Comparison of ENCODE assay signal across 9 mouse cellular contexts in the genomic region with DNA sequence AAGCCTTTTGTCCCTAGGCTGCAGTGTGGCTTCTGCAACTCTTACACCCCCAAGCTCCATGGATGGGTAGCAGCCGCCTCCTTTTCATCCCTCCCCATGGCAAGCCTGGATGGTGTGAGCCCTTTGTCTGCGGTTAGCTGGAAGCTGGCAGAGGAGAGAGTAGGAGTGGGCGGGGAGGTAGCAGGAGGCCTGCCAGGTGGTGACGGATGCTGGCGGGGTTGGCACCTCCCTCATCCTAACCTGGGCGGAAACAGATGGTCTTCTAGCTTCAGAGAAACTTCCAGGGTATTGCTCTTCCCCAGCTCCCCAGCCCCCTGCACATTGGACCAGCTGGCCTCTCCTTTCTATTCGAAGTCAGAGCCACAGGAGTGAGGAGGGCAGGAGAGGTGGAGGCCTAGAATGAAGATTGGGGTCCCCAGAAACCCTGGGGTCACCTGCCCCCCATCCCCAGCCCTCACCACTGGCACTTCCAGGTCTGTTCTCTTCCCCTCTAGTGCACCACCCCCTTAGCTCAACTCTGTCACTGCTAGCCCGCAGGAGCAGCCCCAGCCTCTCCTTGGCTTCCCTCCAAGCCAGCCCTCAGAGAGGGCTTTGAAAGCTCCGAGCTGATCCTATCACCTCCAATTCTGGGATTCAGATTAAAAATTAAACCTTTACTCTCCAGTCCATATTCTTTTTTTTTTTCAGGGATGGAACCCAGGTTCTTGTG. TPM values are rescaled to one million over a fixed set of nuclear protein-coding genes. Genes with fewer than 3 reads are reported as not detected.
A peak's percentile ranks its signal among the peaks of the same experiment; 100 is the strongest.
DNase-seq lines count a peak whose midpoint lies in the region; ATAC-seq and TF ChIP-seq lines count a peak whose summit lies in the region.
"Had no signal": no experiment of that assay in that cellular context is flagged by ENCODE, and none has a peak within 500 bp of the region (broad histone marks: within the 10 kb centered on the region; RNA-seq: fewer than 3 reads in every experiment).

No protein-coding gene starts in this region.

- intact Hi-C loops in gastrocnemius, adult 2 months (cut with DNase I), result loop anchor here (2.0 kb wide), 1 partner anchor 93 kb away; no protein-coding TSS in a partner anchor

- no peak for TF ChIP-seq CTCF in forebrain, postnatal 0 days (IDR thresholded peaks at IDR 0.05; ENCODE audit: low read depth)
- TF ChIP-seq CTCF in gastrocnemius, adult 2 months (IDR thresholded peaks at IDR 0.05), result no peak

- 33% methylated on average over 9 of the region's 9 CpGs for WGBS in forebrain, postnatal 0 days

- peaks cover 14% of the 10 kb centered on the region; the same call in 1 of the 2 replicates for H3K4me1 ChIP-seq in forebrain, postnatal 0 days (ENCODE audit: insufficient read depth)

- H3K27ac ChIP-seq in forebrain, postnatal 0 days (ENCODE audit: low read depth, low read length), result peak overlapping the region; percentile 40
- no peak overlapping the region for H3K27ac ChIP-seq in gastrocnemius, adult 2 months

- H3K27me3 ChIP-seq in forebrain, postnatal 0 days (ENCODE audit: insufficient read depth, low read length), result no peaks in the 10 kb centered on the region; the same call in 1 of the 2 replicates

- DNase-seq in layer of hippocampus, adult 8-10 months (ENCODE audit: low spot score in 2 of 2), result peak; percentile 18 to 38
- DNase-seq in layer of hippocampus, postnatal 14 days (ENCODE audit: low spot score in 2 of 2), result no peak
- peak; percentile 98 for DNase-seq in cerebellum, adult 11-12 months
- DNase-seq in forebrain, postnatal 0 days, result peak; percentile 48
- DNase-seq in right cerebral cortex, postnatal 36 days (ENCODE audit: low spot score in 2 of 2), result peak; percentile 43 to 55
- DNase-seq in spleen, postnatal 14 days (ENCODE audit: low spot score in 2 of 2), result no peak
- DNase-seq in gastrocnemius, adult 2 months, result no peak
- DNase-seq in heart, adult 11 months, result no peak

- ATAC-seq in forebrain, postnatal 0 days, result peak; percentile 66
- ATAC-seq: lung, postnatal 0 days had no signal

- no peak overlapping the region for H3K4me3 ChIP-seq in forebrain, postnatal 0 days (ENCODE audit: low read depth, low read length)
- no peak overlapping the region for H3K4me3 ChIP-seq in gastrocnemius, adult 2 months

- peaks cover 7% of the 10 kb centered on the region; the same call in 1 of the 2 replicates for H3K36me3 ChIP-seq in forebrain, postnatal 0 days (ENCODE audit: insufficient read depth)

- H3K9me3 ChIP-seq in forebrain, postnatal 0 days (ENCODE audit: low read length), result no peaks in the 10 kb centered on the region

- H3K4me2 ChIP-seq in forebrain, postnatal 0 days (ENCODE audit: low read depth), result no peak overlapping the region

- no peak overlapping the region for H3K9ac ChIP-seq in forebrain, postnatal 0 days

RNA-seq across cellular contexts. Expression of gene Ccm2l, which starts 16.3 kb away (rescaled TPM):
- 1 to 10 TPM; 4.9 to 6.4 (median 5.6) TPM for total RNA-seq in layer of hippocampus, adult 8-10 months (2022)
- 1 to 10 TPM; 5.5 to 7.4 TPM for total RNA-seq in layer of hippocampus, postnatal 14 days (2021)
- total RNA-seq in forebrain, postnatal 0 days (2014; rRNA removed), result 2.1 and 7.4 TPM in 2 replicates
- polyA plus RNA-seq in forebrain, postnatal 0 days (2015; fragmentation: Nextera tagmentation; extraction: Ambion mirVana), result 1.1 TPM in 2 replicates
- total RNA-seq in gastrocnemius, adult 2 months (2021), result 1 to 10 TPM; 4.5 to 6.9 TPM

RNA-seq across cellular contexts. Expression of gene Xkr7, which starts 17.8 kb away (rescaled TPM):
- 1 to 10 TPM; 1.4 to 2.3 (median 2.0) TPM for total RNA-seq in layer of hippocampus, adult 8-10 months (2022)
- total RNA-seq in layer of hippocampus, postnatal 14 days (2021), result 1 to 10 TPM; 3.3 TPM
- 17.2 and 21.9 TPM in 2 replicates for total RNA-seq in forebrain, postnatal 0 days (2014; rRNA removed)
- 0.76 and 0.77 TPM in 2 replicates for polyA plus RNA-seq in forebrain, postnatal 0 days (2015; fragmentation: Nextera tagmentation; extraction: Ambion mirVana)
- not detected for total RNA-seq in gastrocnemius, adult 2 months (2021)
- polyA plus RNA-seq: lung, postnatal 0 days had no signal

RNA-seq across cellular contexts. Expression of gene Pdrg1, which starts 34.2 kb away (rescaled TPM):
- total RNA-seq in layer of hippocampus, adult 8-10 months (2022), result 10 to 100 TPM; 39.5 to 56.6 (median 50.7) TPM
- 10 to 100 TPM; 34.0 to 37.4 TPM for total RNA-seq in layer of hippocampus, postnatal 14 days (2021)
- 65.9 and 95.4 TPM in 2 replicates for total RNA-seq in forebrain, postnatal 0 days (2014; rRNA removed)
- polyA plus RNA-seq in forebrain, postnatal 0 days (2015; fragmentation: Nextera tagmentation; extraction: Ambion mirVana), result 195 and 219 TPM in 2 replicates
- total RNA-seq in gastrocnemius, adult 2 months (2021), result 10 to 100 TPM; 73.6 to 91.5 TPM

RNA-seq across cellular contexts. Expression of gene Hck, which starts 58.8 kb away (rescaled TPM):
- total RNA-seq in layer of hippocampus, adult 8-10 months (2022), result 1 to 10 TPM; 1.6 to 5.9 (median 3.6) TPM
- total RNA-seq in layer of hippocampus, postnatal 14 days (2021), result 1 to 10 TPM; 2.2 to 2.4 TPM
- 3.1 and 5.7 TPM in 2 replicates for total RNA-seq in forebrain, postnatal 0 days (2014; rRNA removed)
- polyA plus RNA-seq in forebrain, postnatal 0 days (2015; fragmentation: Nextera tagmentation; extraction: Ambion mirVana), result 2.6 and 3.5 TPM in 2 replicates
- total RNA-seq in gastrocnemius, adult 2 months (2021), result under 1 TPM; 0.20 to 0.45 TPM

Comparison
In these comparisons a context has a peak if more than half of its experiments do, and no peak if none do; other contexts are left out.
1. DNase-seq: peak in layer of hippocampus, adult 8-10 months (2 of 2), cerebellum, adult 11-12 months (single experiment), forebrain, postnatal 0 days (single experiment) and right cerebral cortex, postnatal 36 days (2 of 2); none in layer of hippocampus, postnatal 14 days (0 of 2), spleen, postnatal 14 days (0 of 2), gastrocnemius, adult 2 months (single experiment) and heart, adult 11 months (single experiment).